Mouse (Mus musculus) hematopoietic stem cell, adult 5-6 weeks (primary cell): ENCODE measurements around the gene Itpr3. TPM values are rescaled to one million over a fixed set of nuclear protein-coding genes. Genes with fewer than 3 reads are reported as not detected.

Experiments used
- ATAC-seq, 2 experiments: fragments of 125-278 bp in 1 of 2; replicated peaks in 1 of 2; 2 replicates each; pipeline ENCODE4 v1.8.0; 2016 to 2017; ENCODE audit warnings: inconsistent platforms in 2 of 2, mild to moderate bottlenecking in 2 of 2, moderate number of reproducible peaks in 2 of 2, low read depth in 1 of 2, moderate TSS enrichment in 1 of 2; ENCODE audit not compliant: low FRiP score in 2 of 2, poor library complexity in 2 of 2, severe bottlenecking in 2 of 2, insufficient read depth in 1 of 2, low TSS enrichment in 1 of 2
- total RNA-seq: library from RNA; stranded (forward); fragments of 172-1452, 232-1000 nt; gene quantifications from 2 replicates; pipeline ENCODE4 v1.2.3, GENCODE M21; 2017

The Itpr3 gene
- total RNA-seq, 1 experiment from 2014 or later: 13.2 TPM

- ATAC-seq: no peak
Observed at GRCm38 (mm10) chr17:27030896-27031295, 26.2 kb upstream of the Itpr3 start.

- no peak for ATAC-seq
Observed at GRCm38 (mm10) chr17:27032328-27032727, 24.8 kb upstream of the Itpr3 start.

- ATAC-seq: peak; percentile 35 to 43; a peak in 1 of 4 replicates
Observed at GRCm38 (mm10) chr17:27032869-27033268, 24.2 kb upstream of the Itpr3 start.

GRCm38 (mm10) chr17:27036465-27036864 is 20.6 kb upstream of the Itpr3 start:
- no peak for ATAC-seq

GRCm38 (mm10) chr17:27038335-27039050 is 18.6 kb upstream of the Itpr3 start:
- no peak for ATAC-seq

GRCm38 (mm10) chr17:27039432-27040102 is 17.5 kb upstream of the Itpr3 start:
- ATAC-seq: no peak

GRCm38 (mm10) chr17:27040304-27041045 is 16.6 kb upstream of the Itpr3 start:
- ATAC-seq: 0 out of 4 replicates have a peak, but pooled peaks of 1 of the 2 experiments have one; percentile 8

GRCm38 (mm10) chr17:27041046-27041786 is 15.9 kb upstream of the Itpr3 start:
- no peak for ATAC-seq

GRCm38 (mm10) chr17:27041787-27042055 is 15.4 kb upstream of the Itpr3 start:
- ATAC-seq: no peak

GRCm38 (mm10) chr17:27042840-27043239 is 14.3 kb upstream of the Itpr3 start:
- ATAC-seq: 0 out of 4 replicates have a peak, but pooled peaks of 1 of the 2 experiments have one; percentile 8

- no peak for ATAC-seq
Observed at GRCm38 (mm10) chr17:27045164-27045563, 11.9 kb upstream of the Itpr3 start.

GRCm38 (mm10) chr17:27047762-27048444 is 9.2 kb upstream of the Itpr3 start:
- ATAC-seq: no peak

- ATAC-seq: no peak
Observed at GRCm38 (mm10) chr17:27048445-27049239, 8.5 kb upstream of the Itpr3 start.

- ATAC-seq: no peak
Observed at GRCm38 (mm10) chr17:27050853-27051252, 6.3 kb upstream of the Itpr3 start.

- ATAC-seq: peak in 1 of 2 experiments; percentile 33; a peak in 2 of 4 replicates
Observed at GRCm38 (mm10) chr17:27051514-27051913, 5.6 kb upstream of the Itpr3 start.

- peak; percentile 78 to 79 for ATAC-seq
Observed at GRCm38 (mm10) chr17:27056170-27056569, 934 bp upstream of the Itpr3 start.
